Mouse (Mus musculus) heart, embryonic 12.5 days (tissue): ENCODE measurements around the gene Gmnn. TPM values are rescaled to one million over a fixed set of nuclear protein-coding genes. Genes with fewer than 3 reads are reported as not detected.

Experiments used
- ATAC-seq: fragments of 200-750 bp; cut with Nextera tagmentation; 2 replicates; pipeline ENCODE4 v1.8.0; 2017; ENCODE audit warnings: moderate TSS enrichment, moderate library complexity; ENCODE audit not compliant: insufficient number of reproducible peaks, low FRiP score
- H3K27ac ChIP-seq: fragments of 300-500 bp; sonication (generic); 2 replicates; pipeline ENCODE4 v1.5.1; 2016; ENCODE audit warnings: mild to moderate bottlenecking, moderate library complexity; ENCODE audit not compliant: poor library complexity, severe bottlenecking
- H3K27me3 ChIP-seq: fragments of 300-500 bp; sonication (generic); replicated peaks from 2 replicates; pipeline ENCODE4 v1.6.1; 2016; ENCODE audit warnings: mild to moderate bottlenecking, moderate library complexity
- H3K36me3 ChIP-seq: fragments of 300-500 bp; sonication (generic); 2 replicates; pipeline ENCODE4 v1.6.1; 2016; ENCODE audit warnings: mild to moderate bottlenecking, moderate library complexity
- H3K4me1 ChIP-seq: fragments of 300-500 bp; sonication (generic); replicated peaks from 2 replicates; pipeline ENCODE4 v1.6.1; 2016; ENCODE audit warnings: mild to moderate bottlenecking
- H3K4me2 ChIP-seq: fragments of 300-500 bp; sonication (generic); 2 replicates; pipeline ENCODE4 v1.6.1; 2016; ENCODE audit warnings: mild to moderate bottlenecking, moderate library complexity
- H3K4me3 ChIP-seq: fragments of 300-500 bp; sonication (generic); 2 replicates; pipeline ENCODE4 v1.5.1; 2016; ENCODE audit warnings: mild to moderate bottlenecking
- H3K9ac ChIP-seq: fragments of 300-500 bp; sonication (generic); 2 replicates; pipeline ENCODE4 v1.6.1; 2016; ENCODE audit warnings: mild to moderate bottlenecking, moderate library complexity
- H3K9me3 ChIP-seq: fragments of 300-500 bp; sonication (generic); replicated peaks from 2 replicates; pipeline ENCODE4 v1.6.1; 2016; ENCODE audit warnings: mild to moderate bottlenecking, moderate library complexity
- WGBS: fragments of 180-500 bp; shearing (Covaris S2); methylation state at CpG from one replicate; pipeline ENCODE4 v1.1.7; 2016; 5-methylcytosine and 5-hydroxymethylcytosine counted together
- polyA plus RNA-seq: library from polyadenylated mRNA; unstranded; fragments of >200 nt; fragmentation: Nextera tagmentation; extraction: Ambion mirVana; gene quantifications from 2 replicates; pipeline ENCODE4 v1.2.1, GENCODE M21; 2016

The Gmnn gene
- polyA plus RNA-seq: 111 and 114 TPM in 2 replicates

- Histone ChIP-seq H3K27ac (peak within 1 kb of the TSS; percentile 97), H3K4me1 (peaks cover 17% of the 10 kb centered on the region), H3K4me3 (peak within 1 kb of the TSS; percentile 94), H3K9me3 (no peaks in the 10 kb centered on the region), H3K36me3 (peaks cover 27% of the 10 kb centered on the region), H3K9ac (peak within 1 kb of the TSS; percentile 89), H3K27me3 (no peaks in the 10 kb centered on the region), H3K4me2 (peak within 1 kb of the TSS; percentile 72)
- under 1% methylated on average over 77 of the region's 79 CpGs for WGBS
- peak; percentile 98 for ATAC-seq
These were observed at the start of gene Gmnn for GRCm38 (mm10) chr13:24761403-24762227. TSS of gene Gmnn (minus strand) at chr13:24761923.

GRCm38 (mm10) chr13:24806079-24806478, 44.4 kb upstream of the Gmnn start:
- Histone ChIP-seq H3K27me3 (no peaks in the 10 kb centered on the region), H3K36me3 (peaks cover 44% of the 10 kb centered on the region), H3K4me1 (peaks cover 9% of the 10 kb centered on the region), H3K9ac (no peak overlapping the region), H3K4me2 (no peak overlapping the region), H3K9me3 (no peaks in the 10 kb centered on the region), H3K4me3 (no peak overlapping the region), H3K27ac (no peak overlapping the region)
- no peak for ATAC-seq

- Histone ChIP-seq H3K4me2 (peak overlapping the region; percentile 92), H3K27me3 (no peaks in the 10 kb centered on the region), H3K4me1 (peaks cover 16% of the 10 kb centered on the region), H3K4me3 (peak overlapping the region; percentile 100), H3K9ac (peak overlapping the region; percentile 99), H3K36me3 (peaks cover 21% of the 10 kb centered on the region), H3K27ac (no peak overlapping the region), H3K9me3 (no peaks in the 10 kb centered on the region)
- ATAC-seq: no peak
- 24% methylated on average over 2 of the region's 2 CpGs for WGBS
These were observed 41.5 kb upstream of the Gmnn start for GRCm38 (mm10) chr13:24803196-24803595.

GRCm38 (mm10) chr13:24802131-24802691, 40.5 kb upstream of the Gmnn start:
- Histone ChIP-seq H3K4me3 (peak overlapping the region; percentile 100), H3K9ac (peak overlapping the region; percentile 99), H3K27ac (peak overlapping the region; percentile 99), H3K27me3 (no peaks in the 10 kb centered on the region), H3K4me1 (peaks cover 16% of the 10 kb centered on the region), H3K9me3 (no peaks in the 10 kb centered on the region), H3K4me2 (peak overlapping the region; percentile 92), H3K36me3 (peaks cover 13% of the 10 kb centered on the region)
- ATAC-seq: no peak
- WGBS: under 1% methylated on average over 26 of the region's 26 CpGs

- peaks cover 8% of the 10 kb centered on the region for H3K36me3 ChIP-seq
- peaks cover 16% of the 10 kb centered on the region for H3K4me1 ChIP-seq
- H3K4me3 ChIP-seq: peak within 1 kb of the TSS; percentile 100
- H3K4me2 ChIP-seq: peak within 1 kb of the TSS; percentile 92
- H3K27ac ChIP-seq: peak within 1 kb of the TSS; percentile 99
- under 1% methylated on average over 49 of the region's 74 CpGs for WGBS
- peak within 1 kb of the TSS; percentile 99 for H3K9ac ChIP-seq
- peak; percentile 45 for ATAC-seq
- no peaks in the 10 kb centered on the region for H3K9me3 ChIP-seq
- no peaks in the 10 kb centered on the region for H3K27me3 ChIP-seq
These were observed 39.7 kb upstream of the Gmnn start, which contains the start of gene BC005537 for GRCm38 (mm10) chr13:24801308-24801921. TSS of gene BC005537 (plus strand) at chr13:24801657.

GRCm38 (mm10) chr13:24800674-24801307, 39.1 kb upstream of the Gmnn start:
- Histone ChIP-seq H3K4me1 (peaks cover 13% of the 10 kb centered on the region), H3K4me2 (peak overlapping the region; percentile 92), H3K9me3 (no peaks in the 10 kb centered on the region), H3K4me3 (peak overlapping the region; percentile 100), H3K27me3 (no peaks in the 10 kb centered on the region), H3K27ac (peak overlapping the region; percentile 99), H3K9ac (peak overlapping the region; percentile 99), H3K36me3 (peaks cover 4% of the 10 kb centered on the region)
- ATAC-seq: peak; percentile 98
- WGBS: under 1% methylated on average over 42 of the region's 42 CpGs

GRCm38 (mm10) chr13:24799925-24800673, 38.4 kb upstream of the Gmnn start:
- Histone ChIP-seq H3K9ac (peak overlapping the region; percentile 82), H3K9me3 (no peaks in the 10 kb centered on the region), H3K4me2 (peak overlapping the region; percentile 92), H3K4me3 (peak overlapping the region; percentile 100), H3K36me3 (no peaks in the 10 kb centered on the region), H3K27ac (peak overlapping the region; percentile 88), H3K4me1 (peaks cover 13% of the 10 kb centered on the region), H3K27me3 (no peaks in the 10 kb centered on the region)
- peak; percentile 2; the same call in 1 of the 2 replicates for ATAC-seq
- WGBS: under 1% methylated on average over 31 of the region's 31 CpGs

- ATAC-seq: no peak
- no peak overlapping the region; the same call in 1 of the 2 replicates for H3K27ac ChIP-seq
- WGBS: 67% methylated on average over 5 of the region's 5 CpGs
These were observed 37.7 kb upstream of the Gmnn start for GRCm38 (mm10) chr13:24799378-24799777.

GRCm38 (mm10) chr13:24798686-24799085, 37.0 kb upstream of the Gmnn start:
- 96% methylated on average over 4 of the region's 4 CpGs for WGBS
- Histone ChIP-seq H3K27ac (no peak overlapping the region), H3K9me3 (no peaks in the 10 kb centered on the region), H3K9ac (no peak overlapping the region), H3K4me2 (no peak overlapping the region), H3K4me1 (peaks cover 10% of the 10 kb centered on the region), H3K27me3 (no peaks in the 10 kb centered on the region), H3K36me3 (no peaks in the 10 kb centered on the region), H3K4me3 (no peak overlapping the region)
- no peak for ATAC-seq

More at GRCm38 (mm10) chr13:24799378-24799777, 37.7 kb upstream of the Gmnn start:
- no peaks in the 10 kb centered on the region for H3K36me3 ChIP-seq
- peak overlapping the region; percentile 82; the same call in 1 of the 2 replicates for H3K9ac ChIP-seq
- H3K4me3 ChIP-seq: peak overlapping the region; percentile 100
- H3K27me3 ChIP-seq: no peaks in the 10 kb centered on the region
- H3K4me2 ChIP-seq: peak overlapping the region; percentile 92
- peaks cover 10% of the 10 kb centered on the region for H3K4me1 ChIP-seq
- no peaks in the 10 kb centered on the region for H3K9me3 ChIP-seq

- ATAC-seq: no peak
- no peaks in the 10 kb centered on the region for H3K4me1 ChIP-seq
- H3K9ac ChIP-seq: no peak overlapping the region
- H3K27ac ChIP-seq: no peak overlapping the region
- WGBS: 81% methylated on average over 9 of the region's 9 CpGs
- H3K9me3 ChIP-seq: no peaks in the 10 kb centered on the region
- H3K27me3 ChIP-seq: no peaks in the 10 kb centered on the region
- H3K4me3 ChIP-seq: no peak overlapping the region
- H3K36me3 ChIP-seq: no peaks in the 10 kb centered on the region
- H3K4me2 ChIP-seq: no peak overlapping the region
These were observed 30.8 kb upstream of the Gmnn start for GRCm38 (mm10) chr13:24792411-24793045.
